Mouse (Mus musculus) heart, adult 11 months (tissue): ENCODE measurements at regions not wholly inside any gene's neighbourhood (a gene's known extent, or its start where the extent isn't known, plus 50 kb on each side); places are given as distances from the start of the nearest gene placed in this dataset.
"Not testable (repeated sequence)": the region's sequence is repeated elsewhere in the genome, so short reads cannot be mapped to it uniquely, and the experiment has no call there.

Experiments
- DNase-seq: peaks from one replicate; pipeline ENCODE4 v3.0.0; 2022

DNA sequence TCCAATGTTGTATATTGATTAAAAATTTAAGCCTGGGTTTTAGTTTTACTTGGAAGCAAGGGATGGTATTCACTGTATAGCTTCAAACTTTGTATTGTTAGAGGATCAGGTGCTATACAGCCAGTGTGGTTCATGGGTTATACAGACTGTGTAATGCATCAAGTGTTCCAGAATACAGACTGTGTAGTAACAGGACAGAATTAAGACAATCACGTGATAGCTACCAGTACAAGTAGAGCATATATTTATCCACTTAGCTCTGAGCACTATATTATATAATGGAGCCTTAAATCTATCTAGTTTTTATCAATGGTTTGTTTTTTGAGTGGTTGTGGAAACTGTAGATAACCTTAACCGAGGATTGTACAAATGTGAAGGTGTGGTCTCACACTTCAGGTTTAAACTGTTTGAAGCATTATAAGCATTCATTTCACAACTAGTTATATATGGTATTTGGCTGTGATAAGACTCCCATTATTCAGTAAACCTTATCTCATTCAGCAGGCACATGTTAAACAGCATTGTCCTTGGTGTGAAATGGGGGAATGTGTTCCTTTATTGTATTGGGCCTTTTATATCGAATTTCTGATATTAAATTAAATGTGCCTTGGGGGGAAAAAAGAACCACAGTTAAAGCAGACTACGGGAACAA, 256.3 kb upstream of the Sdr16c6 start:
- no peak for DNase-seq

DNA sequence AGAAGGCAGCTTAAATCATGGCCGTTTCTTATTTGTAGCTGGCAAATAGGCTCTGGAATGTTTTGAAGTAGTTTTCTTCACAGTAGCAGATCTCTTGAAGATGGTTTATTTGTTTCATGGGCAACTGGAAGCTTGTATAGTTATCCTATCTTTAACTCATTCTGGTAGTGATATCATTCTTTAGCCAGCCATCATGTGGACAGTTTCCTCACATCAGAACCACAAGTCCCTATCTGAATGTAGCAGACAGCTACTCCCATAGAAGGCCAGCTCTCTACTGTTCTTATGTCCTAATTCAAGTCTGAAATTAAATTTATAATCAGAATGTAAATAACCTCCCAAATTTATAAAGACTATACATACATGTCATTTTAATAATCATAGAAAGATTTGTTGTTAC, 253.8 kb upstream of the Sdr16c6 start:
- no peak for DNase-seq

DNA sequence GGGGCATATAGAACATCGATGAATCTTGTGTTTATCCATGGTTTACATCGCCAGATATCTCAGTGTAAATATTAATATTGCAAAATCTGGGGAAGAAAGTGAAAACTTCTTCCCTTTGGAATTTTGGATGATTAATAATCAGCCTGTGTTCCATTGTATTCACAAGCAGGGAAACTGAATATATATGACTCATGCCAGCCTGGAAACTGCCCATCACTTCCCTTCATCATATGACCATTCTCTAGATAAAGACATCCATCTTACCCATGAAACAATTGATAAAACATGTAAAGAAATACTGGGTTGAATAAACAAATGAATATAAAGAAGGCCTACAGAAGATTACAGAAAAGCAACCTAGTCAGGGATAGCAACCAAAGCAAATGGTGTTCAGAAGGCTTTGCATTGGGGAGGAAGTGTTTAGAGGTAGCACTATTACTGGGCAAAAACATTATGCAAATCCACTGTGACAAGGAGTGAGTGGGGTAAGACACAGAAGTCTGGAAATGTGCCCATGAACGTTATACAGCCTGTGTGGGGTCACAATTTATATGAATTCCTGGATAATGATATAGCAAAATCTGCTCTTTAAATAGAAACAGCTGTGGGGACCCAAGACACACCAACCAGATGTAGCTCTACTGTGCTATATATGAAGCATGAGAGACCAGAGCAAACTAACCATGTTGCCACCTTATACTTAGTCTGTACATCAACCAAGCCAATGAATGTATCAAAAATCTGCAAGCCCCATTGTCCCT, 238.5 kb upstream of the Sdr16c6 start:
- no peak for DNase-seq

- no peak for DNase-seq
Observed at GRCm38 (mm10) chr4:4311496-4311895, 234.2 kb upstream of the Sdr16c6 start.

DNA sequence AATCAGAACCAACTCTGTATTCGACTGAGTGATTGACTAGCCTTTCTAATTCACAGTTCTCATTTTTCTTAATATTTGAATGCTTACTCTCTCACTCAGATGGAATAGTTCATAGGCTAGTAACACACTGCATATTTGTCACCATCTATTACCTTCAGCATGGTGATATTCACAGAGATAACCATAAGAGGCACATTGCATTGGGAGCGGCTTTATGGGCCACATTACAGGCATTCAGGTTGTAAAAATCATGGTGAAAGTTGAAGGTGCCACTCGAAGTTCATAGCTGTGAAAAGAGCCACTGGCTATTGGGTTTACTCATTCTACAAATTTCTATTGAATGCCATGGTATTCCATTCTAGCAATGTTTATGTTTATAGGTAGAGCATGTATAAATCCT, 229.6 kb upstream of the Sdr16c6 start:
- DNase-seq = no peak

GRCm38 (mm10) chr4:4305740-4306249, 228.5 kb upstream of the Sdr16c6 start:
- DNase-seq = no peak

- DNase-seq = peak; percentile 93
Observed at GRCm38 (mm10) chr4:4304666-4305065, 227.3 kb upstream of the Sdr16c6 start.

DNA sequence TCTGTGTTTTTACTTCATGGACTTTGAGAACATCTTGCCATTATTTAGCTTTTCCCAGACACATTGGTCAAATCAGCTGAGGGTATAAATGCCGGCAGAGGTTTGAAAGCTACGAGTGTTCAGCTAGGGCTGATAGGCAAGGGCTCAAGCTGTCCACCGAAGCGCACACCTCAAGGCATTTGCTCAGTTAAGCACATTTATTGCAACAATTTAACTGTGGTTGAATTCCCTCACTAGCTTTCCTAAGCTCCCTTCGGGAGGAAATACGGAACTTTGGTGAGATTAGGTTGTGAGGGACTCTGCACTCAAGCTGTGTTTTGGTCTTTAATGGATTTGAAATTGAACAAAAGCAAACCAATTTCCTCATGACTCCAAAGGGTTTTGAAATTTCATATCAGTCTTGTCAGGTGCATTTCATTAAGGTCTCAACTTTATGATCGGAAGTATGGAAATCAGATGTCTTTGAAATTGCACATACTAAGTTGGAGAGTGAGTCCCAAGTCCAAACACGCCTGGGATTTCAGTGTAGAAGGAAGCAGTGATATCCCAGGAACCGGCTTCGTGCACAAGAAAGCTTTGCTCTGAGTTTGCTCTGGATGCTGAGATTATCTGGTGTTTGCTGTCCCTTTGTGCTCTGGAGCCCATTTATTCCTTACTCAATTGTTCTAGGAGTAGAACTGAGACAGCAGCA, 223.0 kb upstream of the Sdr16c6 start:
- DNase-seq = no peak

DNA sequence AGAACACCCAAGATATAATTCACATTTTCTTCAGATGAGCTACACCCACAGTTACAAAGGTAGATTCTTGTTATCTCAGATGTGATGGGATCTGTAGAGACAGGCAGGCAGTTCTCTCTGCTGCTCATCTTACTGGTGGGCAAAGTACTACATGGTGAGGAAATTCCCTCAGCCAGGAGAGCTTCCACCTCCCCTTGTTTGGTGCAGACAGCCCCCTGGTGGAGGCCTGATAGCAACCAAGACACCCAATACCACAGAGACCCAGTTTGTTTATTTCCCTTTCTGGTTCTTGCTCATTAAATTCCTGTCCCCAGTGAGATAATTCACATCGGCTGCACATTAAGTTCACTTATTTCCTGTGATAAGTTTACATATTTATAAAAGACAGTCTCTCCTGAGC, 222.3 kb upstream of the Sdr16c6 start:
- DNase-seq = no peak

DNA sequence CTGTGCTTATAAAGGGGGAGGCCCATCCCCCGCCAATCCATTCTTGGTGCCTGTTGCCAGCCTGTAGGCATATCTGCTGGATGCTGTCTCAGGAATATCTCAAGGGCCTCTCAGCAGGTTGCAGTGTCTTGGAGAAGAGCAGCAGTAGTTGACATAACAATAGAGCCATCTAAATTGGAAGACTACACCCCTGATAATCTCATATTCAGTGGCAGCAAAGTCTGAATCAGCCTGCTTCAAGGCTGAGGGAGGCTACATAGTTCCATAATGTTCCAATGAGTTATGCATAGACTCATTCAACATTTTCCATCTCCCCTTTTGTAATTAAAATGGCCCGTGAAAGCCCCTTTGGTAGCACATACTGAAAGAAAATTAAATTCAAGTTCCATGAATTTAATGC, 172.3 kb upstream of the Sdr16c6 start:
- DNase-seq = no peak

DNA sequence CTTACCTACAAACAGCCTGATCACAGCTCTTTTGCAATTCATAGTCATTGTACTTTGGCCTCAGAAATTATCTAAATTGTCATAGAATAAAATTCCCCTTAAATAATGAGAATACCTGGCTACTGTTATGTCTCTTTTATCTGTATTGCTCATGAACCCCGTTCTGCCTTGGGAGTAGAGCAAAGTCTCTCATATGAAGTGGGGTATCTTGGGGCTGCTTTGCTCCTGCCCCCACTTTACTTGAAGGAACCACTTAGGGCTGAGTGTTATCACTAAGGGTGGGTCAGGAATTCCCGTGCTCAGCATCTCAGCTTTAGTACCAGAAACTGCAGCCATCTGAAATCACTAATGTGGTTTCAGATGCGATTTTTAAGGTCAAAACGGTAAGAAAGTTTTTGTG, 170.3 kb upstream of the Sdr16c6 start:
- DNase-seq = no peak

DNA sequence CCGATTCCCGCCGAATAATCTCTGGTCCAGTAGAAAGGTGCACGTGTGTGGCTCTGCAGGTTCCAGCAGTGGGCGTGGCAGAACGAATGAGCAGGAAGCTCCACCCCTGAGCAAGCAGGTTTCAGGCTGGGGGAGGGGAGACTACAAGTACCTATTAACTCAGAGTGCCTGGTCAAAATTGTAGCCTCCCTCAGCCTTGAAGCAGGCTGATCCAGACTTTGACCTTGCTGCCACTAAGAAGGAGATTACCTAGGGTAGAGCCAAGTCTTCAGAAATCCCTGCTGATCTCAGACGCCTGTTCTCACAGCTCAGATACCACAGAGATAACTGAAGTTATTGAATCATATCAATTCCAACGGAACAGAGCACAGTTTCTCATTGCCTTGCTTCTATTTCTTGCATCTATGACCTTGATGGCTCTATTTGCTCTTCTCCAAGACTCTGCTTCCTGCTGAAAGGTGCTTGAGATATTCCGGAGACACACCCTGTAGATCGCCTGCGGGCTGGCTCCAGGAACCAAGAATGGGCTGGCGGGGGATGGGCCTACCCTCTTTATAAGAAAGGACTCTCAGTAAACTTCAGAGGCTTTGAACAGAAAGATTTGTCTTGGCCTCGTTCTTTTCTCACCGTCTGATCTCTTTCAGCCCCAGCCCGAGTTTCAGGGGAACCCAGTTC, 165.1 kb upstream of the Sdr16c6 start:
- not testable (repeated sequence) for DNase-seq

DNA sequence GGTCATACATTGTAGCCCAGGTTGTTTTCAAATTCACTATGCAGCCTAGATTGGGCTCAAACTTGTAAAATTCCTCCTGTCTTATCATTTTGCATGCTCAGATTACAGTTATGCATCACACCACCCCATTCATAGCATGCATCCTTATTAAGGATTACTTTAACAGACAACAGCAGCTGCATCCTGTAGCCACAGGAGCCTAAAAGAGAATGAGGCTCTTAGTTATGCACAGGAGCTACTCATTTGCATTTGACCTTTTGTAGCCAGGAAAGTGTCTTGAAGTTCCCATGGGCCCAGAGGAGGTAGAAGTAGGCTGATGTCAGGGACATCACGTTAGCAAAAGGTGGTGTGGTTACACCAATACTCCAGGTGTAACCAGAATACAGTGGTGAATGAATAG, 148.9 kb upstream of the Sdr16c6 start:
- no peak for DNase-seq

DNA sequence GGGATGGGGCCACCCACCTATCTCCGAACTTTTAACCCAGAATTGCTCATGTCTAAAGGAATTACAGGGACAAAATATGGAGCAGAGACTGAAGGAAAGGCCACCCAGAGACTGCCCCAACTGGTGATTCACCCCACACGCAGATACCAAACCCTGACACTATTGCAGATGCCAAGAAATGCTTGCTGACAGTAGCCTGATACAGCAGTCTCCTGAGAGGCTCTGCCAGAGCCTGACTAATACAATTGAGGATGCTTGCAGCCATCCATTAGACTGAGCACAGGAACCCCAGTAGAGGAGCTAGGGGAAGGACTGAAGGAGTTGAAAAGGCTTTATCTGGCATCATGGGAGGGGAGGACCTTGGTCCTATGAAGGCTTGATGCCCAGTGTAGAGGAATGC, 142.4 kb upstream of the Sdr16c6 start:
- DNase-seq = no peak

- DNase-seq = no peak
Observed at GRCm38 (mm10) chr4:4211892-4212291, 134.6 kb upstream of the Sdr16c6 start.

DNA sequence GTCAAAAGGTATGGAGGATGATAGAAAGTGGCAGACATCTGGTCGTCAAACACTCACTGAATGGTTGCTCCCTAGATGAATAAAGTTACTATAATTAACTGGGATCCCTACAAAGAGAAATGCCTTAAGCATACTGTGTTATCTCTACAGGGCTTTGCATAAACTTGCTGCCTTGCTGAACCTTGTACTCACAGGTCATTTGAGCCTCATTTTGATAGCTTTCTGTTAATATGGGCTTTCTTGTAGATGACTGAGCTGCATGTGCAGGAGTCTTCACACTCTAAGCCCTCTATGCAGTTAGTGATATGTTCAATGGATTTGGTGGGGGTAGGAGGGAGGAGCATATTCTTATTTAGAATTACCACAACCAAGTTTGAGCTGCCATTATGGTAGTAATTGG, 127.8 kb upstream of the Sdr16c6 start:
- no peak for DNase-seq

- DNase-seq = no peak
Observed at GRCm38 (mm10) chr4:4199309-4199708, 122.0 kb upstream of the Sdr16c6 start.

DNA sequence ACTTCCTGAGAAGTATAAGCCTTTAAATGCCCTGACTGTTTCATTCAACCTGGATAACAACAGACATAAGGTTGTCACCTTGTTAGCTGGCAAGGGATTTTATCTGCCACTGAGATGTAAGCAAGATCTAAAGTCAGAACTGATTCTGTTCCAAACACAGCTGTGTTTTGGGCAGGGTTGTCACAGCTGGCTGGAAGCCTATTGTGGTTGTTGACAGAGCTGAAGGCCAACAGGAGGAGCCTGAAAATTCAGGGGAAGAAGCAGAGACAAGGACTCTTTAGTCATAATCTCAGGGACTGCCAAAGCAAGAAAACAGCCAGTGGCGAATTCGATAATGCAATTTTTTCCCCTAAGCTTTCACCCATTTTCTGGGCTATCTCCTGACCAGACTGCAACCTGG, 118.5 kb upstream of the Sdr16c6 start:
- peak; percentile 92 for DNase-seq

GRCm38 (mm10) chr4:4195250-4195649, 117.9 kb upstream of the Sdr16c6 start:
- peak; percentile 91 for DNase-seq
